Mouse (Mus musculus) liver, postnatal 0 days (tissue): Measurements from ENCODE around the gene Tceal3.
"Not testable (repeated sequence)": the region's sequence is repeated elsewhere in the genome, so short reads cannot be mapped to it uniquely, and the experiment has no call there.

ENCODE experiments used
- CTCF ChIP-seq: sonication (generic); IDR thresholded peaks from 2 replicates; pipeline ENCODE4 v1.5.1; 2016; ENCODE audit warnings: antibody characterized with exemption, low read depth
- EP300 ChIP-seq: IDR thresholded peaks from 2 replicates; pipeline ENCODE4 v1.6.1; 2016; ENCODE audit warnings: antibody characterized with exemption, low read depth, mild to moderate bottlenecking

DNA sequence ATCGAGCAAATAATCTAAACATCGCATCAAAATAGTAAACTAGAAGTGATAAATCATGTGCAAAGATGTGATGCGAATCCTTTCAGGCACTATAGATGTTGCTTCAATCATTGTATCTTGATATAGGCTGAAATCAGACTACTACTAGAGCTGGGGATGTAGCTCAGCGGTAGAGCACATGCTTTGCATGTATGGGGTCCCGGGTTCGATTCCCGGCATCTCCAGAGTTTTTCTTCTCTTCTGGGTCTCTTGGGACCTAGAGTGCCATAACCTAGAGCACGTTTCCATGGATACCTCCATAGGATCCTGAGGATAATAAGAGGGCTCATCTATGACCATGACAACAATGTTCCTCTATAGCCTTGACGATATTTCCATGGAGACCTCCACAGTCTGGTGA is 21.5 kb upstream of the Tceal3 start:
- not testable (repeated sequence) for TF ChIP-seq CTCF, EP300
